Mouse (Mus musculus) limb, embryonic 12.5 days (tissue): Measurements from ENCODE around the gene Tm6sf1. TPM values are rescaled to one million over a fixed set of nuclear protein-coding genes. Genes with fewer than 3 reads are reported as not detected.
A peak's percentile ranks its signal among the peaks of the same experiment; 100 is the strongest.
"Not testable (repeated sequence)": the region's sequence is repeated elsewhere in the genome, so short reads cannot be mapped to it uniquely, and the experiment has no call there.

Source experiments
- ATAC-seq: fragments of 200-750 bp; cut with Nextera tagmentation; 2 replicates; pipeline ENCODE4 v1.8.0; 2017; ENCODE audit warnings: low read depth, moderate TSS enrichment; ENCODE audit not compliant: insufficient number of reproducible peaks, insufficient read depth, low FRiP score, low TSS enrichment
- H3K27ac ChIP-seq: fragments of 300-500 bp; sonication (generic); 2 replicates; pipeline ENCODE4 v1.5.1; 2016; ENCODE audit warnings: mild to moderate bottlenecking, moderate library complexity
- H3K27me3 ChIP-seq: fragments of 300-500 bp; sonication (generic); 2 replicates; pipeline ENCODE4 v1.6.1; 2016; ENCODE audit warnings: mild to moderate bottlenecking, moderate library complexity
- H3K36me3 ChIP-seq: fragments of 300-500 bp; sonication (generic); 2 replicates; pipeline ENCODE4 v1.6.1; 2016; ENCODE audit warnings: mild to moderate bottlenecking, moderate library complexity
- H3K4me1 ChIP-seq: fragments of 300-500 bp; sonication (generic); replicated peaks from 2 replicates; pipeline ENCODE4 v1.6.1; 2016
- H3K4me2 ChIP-seq: fragments of 300-500 bp; sonication (generic); 2 replicates; pipeline ENCODE4 v1.6.1; 2016; ENCODE audit warnings: mild to moderate bottlenecking, moderate library complexity
- H3K4me3 ChIP-seq: fragments of 300-500 bp; sonication (generic); replicated peaks from 2 replicates; pipeline ENCODE4 v1.5.1; 2016; ENCODE audit warnings: mild to moderate bottlenecking
- H3K9ac ChIP-seq: fragments of 300-500 bp; sonication (generic); replicated peaks from 2 replicates; pipeline ENCODE4 v1.6.1; 2016; ENCODE audit warnings: mild to moderate bottlenecking, moderate library complexity
- H3K9me3 ChIP-seq: fragments of 300-500 bp; sonication (generic); 2 replicates; pipeline ENCODE4 v1.6.1; 2016; ENCODE audit warnings: mild to moderate bottlenecking, moderate library complexity
- WGBS: fragments of 180-500 bp; shearing (Covaris S2); methylation state at CpG from one replicate; pipeline ENCODE4 v1.1.7; 2016; 5-methylcytosine and 5-hydroxymethylcytosine counted together
- polyA plus RNA-seq: library from polyadenylated mRNA; unstranded; fragments of >200 nt; fragmentation: Nextera tagmentation; extraction: Ambion mirVana; gene quantifications from 2 replicates; pipeline ENCODE4 v1.2.1, GENCODE M21; 2016

Tm6sf1 gene
- 16.1 and 16.9 TPM in 2 replicates for polyA plus RNA-seq

GRCm38 (mm10) chr7:81858968-81859721 is at the start of gene Tm6sf1:
Gene Tm6sf1 (plus strand): TSS chr7:81859001.
- ATAC-seq: no peak
- Histone ChIP-seq H3K9me3 (no peaks in the 10 kb centered on the region), H3K27ac (peak within 1 kb of the TSS; percentile 41; the same call in 1 of the 2 replicates)

GRCm38 (mm10) chr7:81824906-81825305 is 33.9 kb upstream of the Tm6sf1 start:
- H3K9me3 ChIP-seq: no peaks in the 10 kb centered on the region
- no peak for ATAC-seq
- H3K4me1 ChIP-seq: peaks cover 39% of the 10 kb centered on the region
- no peak overlapping the region for H3K27ac ChIP-seq
- H3K27me3 ChIP-seq: no peaks in the 10 kb centered on the region
- no peaks in the 10 kb centered on the region for H3K36me3 ChIP-seq
- H3K4me2 ChIP-seq: no peak overlapping the region
- WGBS: 70% methylated on average over 3 of the region's 3 CpGs
- H3K9ac ChIP-seq: no peak overlapping the region
- no peak overlapping the region for H3K4me3 ChIP-seq

More at GRCm38 (mm10) chr7:81858968-81859721, at the start of gene Tm6sf1:
- Histone ChIP-seq H3K36me3 (no peaks in the 10 kb centered on the region), H3K27me3 (peaks cover 55% of the 10 kb centered on the region), H3K4me2 (peak within 1 kb of the TSS; percentile 98), H3K9ac (peak within 1 kb of the TSS; percentile 66), H3K4me1 (peaks cover 23% of the 10 kb centered on the region), H3K4me3 (peak within 1 kb of the TSS; percentile 63)
- under 1% methylated on average over 64 of the region's 64 CpGs for WGBS

- Histone ChIP-seq H3K4me3 (no peak overlapping the region), H3K27me3 (no peaks in the 10 kb centered on the region), H3K9ac (no peak overlapping the region), H3K9me3 (no peaks in the 10 kb centered on the region), H3K36me3 (no peaks in the 10 kb centered on the region), H3K4me2 (no peak overlapping the region), H3K27ac (no peak overlapping the region), H3K4me1 (peaks cover 42% of the 10 kb centered on the region)
- no peak for ATAC-seq
- WGBS: 64% methylated on average over 3 of the region's 3 CpGs
Measured at GRCm38 (mm10) chr7:81825381-81825780, 33.4 kb upstream of the Tm6sf1 start.

DNA sequence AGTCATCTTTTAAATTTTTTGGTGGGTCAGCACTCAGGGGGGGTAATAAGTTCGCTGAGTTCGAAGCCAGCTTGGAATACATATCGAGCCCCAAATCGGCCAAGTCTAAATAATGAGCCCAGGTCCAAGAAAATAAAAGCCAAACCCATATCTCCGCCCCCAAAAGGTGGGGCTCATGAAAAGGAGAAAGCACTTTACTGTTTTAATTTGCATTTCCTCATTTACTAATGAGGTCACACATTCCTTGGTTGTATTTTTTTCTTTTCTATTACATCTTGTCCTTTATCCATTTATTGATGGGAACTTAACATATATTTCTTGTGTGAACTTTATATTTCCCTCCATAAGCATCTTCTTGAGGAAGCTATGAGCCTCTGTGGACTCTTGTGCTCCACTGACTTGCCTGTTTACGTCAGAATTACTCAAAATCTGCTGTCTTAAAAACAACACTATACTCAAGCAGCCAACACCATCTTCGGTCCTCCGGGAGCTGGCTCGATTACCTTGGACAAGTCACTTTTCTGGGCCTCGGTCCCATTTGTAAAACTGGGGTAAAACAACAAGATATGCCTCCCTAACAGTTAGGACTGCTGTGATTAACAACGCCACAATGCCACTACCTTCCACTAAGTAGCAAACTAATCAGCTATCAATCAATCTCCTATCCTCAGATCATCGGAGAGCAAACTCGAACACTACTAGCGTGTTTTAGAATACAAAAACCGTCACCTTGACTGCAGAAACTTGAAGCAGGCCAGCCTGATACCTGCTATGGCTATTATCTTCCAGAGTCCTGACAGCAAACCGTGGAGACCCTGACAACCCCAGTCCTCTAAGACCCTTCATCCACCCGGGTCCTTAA is 30.8 kb upstream of the Tm6sf1 start:
- no peaks in the 10 kb centered on the region for H3K9me3 ChIP-seq
- no peaks in the 10 kb centered on the region for H3K36me3 ChIP-seq
- H3K27me3 ChIP-seq: no peaks in the 10 kb centered on the region
- peaks cover 42% of the 10 kb centered on the region for H3K4me1 ChIP-seq
- ATAC-seq: no peak
- H3K4me2 ChIP-seq: peak overlapping the region; percentile 83
- H3K9ac ChIP-seq: peak overlapping the region; percentile 91
- H3K4me3 ChIP-seq: peak overlapping the region; percentile 87
- peak overlapping the region; percentile 96 for H3K27ac ChIP-seq
- 29% methylated on average over 17 of the region's 17 CpGs for WGBS

GRCm38 (mm10) chr7:81828681-81829378 is 30.0 kb upstream of the Tm6sf1 start:
- H3K9ac ChIP-seq: peak overlapping the region; percentile 91
- H3K4me3 ChIP-seq: peak overlapping the region; percentile 87
- H3K27me3 ChIP-seq: no peaks in the 10 kb centered on the region
- H3K4me2 ChIP-seq: peak overlapping the region; percentile 83
- WGBS: under 1% methylated on average over 82 of the region's 91 CpGs
- peak; percentile 72 for ATAC-seq
- H3K9me3 ChIP-seq: no peaks in the 10 kb centered on the region
- H3K27ac ChIP-seq: peak overlapping the region; percentile 96
- H3K4me1 ChIP-seq: peaks cover 42% of the 10 kb centered on the region
- no peaks in the 10 kb centered on the region for H3K36me3 ChIP-seq

DNA sequence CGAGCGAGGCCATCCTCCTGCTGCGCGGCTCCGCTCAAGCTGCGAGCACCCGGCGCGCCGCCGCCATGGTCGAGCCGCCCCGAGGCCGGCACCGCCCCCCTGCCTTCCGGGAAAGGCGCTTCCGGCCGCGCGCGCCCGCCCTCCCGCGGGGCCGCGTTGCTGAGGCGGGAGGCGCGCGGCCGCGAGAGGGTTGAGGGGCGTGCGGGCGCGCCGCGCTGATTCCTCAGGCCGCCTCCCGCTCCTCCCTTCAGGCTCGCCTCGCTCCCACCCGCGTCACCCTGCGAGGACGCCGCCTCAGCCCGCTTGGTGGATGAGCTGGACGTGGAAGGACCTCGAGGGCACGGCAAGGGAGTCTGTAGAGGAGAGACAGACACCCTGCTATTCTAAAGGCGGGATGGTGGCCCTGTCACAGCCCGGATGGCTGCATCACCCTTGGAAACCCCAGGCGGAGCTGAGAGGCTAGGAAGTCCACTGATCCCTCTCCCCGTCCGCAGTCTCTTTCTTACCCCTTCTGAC is 29.4 kb upstream of the Tm6sf1 start, which contains the start of gene Btbd1:
Gene Btbd1, minus strand, starts transcription at position 53 of the 516 bp plus-strand sequence.
- peak within 1 kb of the TSS; percentile 96 for H3K27ac ChIP-seq
- H3K4me2 ChIP-seq: peak within 1 kb of the TSS; percentile 83
- H3K9ac ChIP-seq: peak within 1 kb of the TSS; percentile 91
- no peaks in the 10 kb centered on the region for H3K36me3 ChIP-seq
- ATAC-seq: peak; percentile 86
- under 1% methylated on average over 53 of the region's 58 CpGs for WGBS
- H3K9me3 ChIP-seq: no peaks in the 10 kb centered on the region
- H3K27me3 ChIP-seq: no peaks in the 10 kb centered on the region
- peak within 1 kb of the TSS; percentile 87 for H3K4me3 ChIP-seq
- peaks cover 42% of the 10 kb centered on the region for H3K4me1 ChIP-seq

- Histone ChIP-seq H3K27ac (no peak overlapping the region), H3K36me3 (no peaks in the 10 kb centered on the region), H3K4me3 (no peak overlapping the region), H3K9me3 (peaks cover 9% of the 10 kb centered on the region; the same call in 1 of the 2 replicates), H3K9ac (no peak overlapping the region), H3K27me3 (no peaks in the 10 kb centered on the region), H3K4me2 (no peak overlapping the region), H3K4me1 (peaks cover 4% of the 10 kb centered on the region; the same call in 1 of the 2 replicates)
- ATAC-seq: no peak
Measured at GRCm38 (mm10) chr7:81834847-81835246, 24.0 kb upstream of the Tm6sf1 start.

- H3K4me2 ChIP-seq: no peak overlapping the region
- peaks cover 9% of the 10 kb centered on the region; the same call in 1 of the 2 replicates for H3K9me3 ChIP-seq
- no peaks in the 10 kb centered on the region for H3K4me1 ChIP-seq
- H3K4me3 ChIP-seq: no peak overlapping the region
- H3K9ac ChIP-seq: no peak overlapping the region
- H3K27me3 ChIP-seq: no peaks in the 10 kb centered on the region
- H3K36me3 ChIP-seq: no peaks in the 10 kb centered on the region
- no peak for ATAC-seq
- 84% methylated on average over 5 of the region's 5 CpGs for WGBS
- H3K27ac ChIP-seq: no peak overlapping the region
Measured at GRCm38 (mm10) chr7:81835430-81835829, 23.4 kb upstream of the Tm6sf1 start.

GRCm38 (mm10) chr7:81837771-81838170 is 21.0 kb upstream of the Tm6sf1 start:
- H3K4me2 ChIP-seq, H3K4me1 ChIP-seq, H3K27me3 ChIP-seq, H3K36me3 ChIP-seq, H3K9me3 ChIP-seq, H3K4me3 ChIP-seq, H3K27ac ChIP-seq, ATAC-seq, H3K9ac ChIP-seq: not testable (repeated sequence)
- 86% methylated on average over 5 of the region's 5 CpGs for WGBS

- Histone ChIP-seq H3K9ac (no peak overlapping the region), H3K27ac (no peak overlapping the region), H3K4me2 (no peak overlapping the region), H3K36me3 (no peaks in the 10 kb centered on the region), H3K27me3 (no peaks in the 10 kb centered on the region), H3K9me3 (peaks cover 9% of the 10 kb centered on the region; the same call in 1 of the 2 replicates), H3K4me1 (no peaks in the 10 kb centered on the region; the same call in 1 of the 2 replicates), H3K4me3 (no peak overlapping the region)
- 70% methylated on average over 6 of the region's 6 CpGs for WGBS
- no peak for ATAC-seq
Measured at GRCm38 (mm10) chr7:81839746-81840145, 19.1 kb upstream of the Tm6sf1 start.
